Mouse (Mus musculus) urinary bladder, postnatal 4 days (tissue): Measurements from ENCODE around the gene Mpnd.

Experiments used
- DNase-seq, 2 experiments: peaks; one replicate each; pipeline ENCODE4 v3.0.0; 2021 to 2022; ENCODE audit warnings: low spot score in 2 of 2

The Mpnd gene

DNA sequence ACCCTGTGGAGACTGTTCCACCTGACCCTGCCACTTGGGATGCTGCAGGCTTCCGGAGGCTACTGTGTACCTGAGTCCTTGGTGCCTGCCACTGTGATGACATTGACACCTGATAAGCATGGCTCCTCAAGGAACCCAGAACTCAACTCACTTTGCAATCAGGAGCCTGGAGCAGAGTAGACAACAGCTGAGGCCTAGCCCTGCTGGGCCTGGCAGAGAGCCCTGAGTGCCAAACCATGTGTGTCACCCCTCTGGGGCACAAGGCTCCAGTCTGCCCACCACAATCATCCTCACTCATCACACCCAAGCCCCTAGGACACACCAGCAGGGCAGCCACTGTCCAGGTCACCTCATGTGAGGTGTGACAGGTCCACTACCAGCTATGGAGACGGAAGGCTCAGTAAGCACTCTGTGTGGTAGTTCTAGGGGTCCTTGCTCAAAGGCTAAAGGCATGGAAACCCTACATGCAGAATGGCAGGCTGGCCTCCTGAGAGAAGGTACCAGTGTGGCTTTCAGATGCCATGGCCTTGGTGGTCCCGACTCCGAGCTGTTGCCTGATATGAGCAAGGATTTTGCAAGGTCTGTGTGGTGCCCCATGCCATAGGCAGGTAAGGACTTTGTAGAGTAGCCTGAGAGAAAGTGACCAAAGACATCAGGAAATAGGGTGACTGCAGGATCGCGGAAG, 15.0 kb downstream of the Mpnd start:
- DNase-seq, result no peak

DNA sequence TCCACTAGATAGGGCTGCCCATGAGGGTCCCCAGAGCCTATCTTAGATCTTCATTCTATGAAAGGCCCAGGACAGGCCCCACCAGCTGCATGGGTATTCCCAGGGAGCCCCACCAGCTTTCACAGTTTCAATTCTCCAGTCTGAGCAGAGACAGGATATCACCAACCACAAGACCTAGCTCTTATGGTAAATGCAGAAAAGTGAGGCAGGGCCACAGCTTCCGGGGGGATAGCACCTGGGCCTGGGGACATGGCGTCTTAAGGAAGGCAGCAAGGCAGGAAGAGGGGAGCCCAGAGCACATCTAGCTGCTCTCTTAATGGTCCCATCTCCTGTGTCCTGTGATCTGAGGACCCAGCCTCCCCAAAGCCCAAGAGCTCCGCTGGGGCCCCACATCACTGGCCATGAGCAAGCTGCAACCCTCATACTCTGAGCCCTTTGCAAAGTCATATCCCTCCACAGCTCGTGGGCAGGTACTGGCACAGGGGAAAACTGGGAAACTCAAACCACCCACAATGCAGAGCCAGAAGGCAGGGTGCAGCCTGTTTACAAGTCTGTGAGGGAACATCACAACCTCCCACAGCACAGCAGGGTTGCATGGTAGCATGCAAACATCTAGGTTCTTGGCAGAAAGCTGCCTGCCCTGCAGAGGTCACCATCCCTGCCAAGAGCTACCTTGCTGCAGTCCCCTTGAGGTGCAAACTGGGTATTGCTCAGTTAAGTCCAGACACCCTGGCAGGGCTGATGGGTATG, 15.8 kb downstream of the Mpnd start:
- DNase-seq, result no peak

DNA sequence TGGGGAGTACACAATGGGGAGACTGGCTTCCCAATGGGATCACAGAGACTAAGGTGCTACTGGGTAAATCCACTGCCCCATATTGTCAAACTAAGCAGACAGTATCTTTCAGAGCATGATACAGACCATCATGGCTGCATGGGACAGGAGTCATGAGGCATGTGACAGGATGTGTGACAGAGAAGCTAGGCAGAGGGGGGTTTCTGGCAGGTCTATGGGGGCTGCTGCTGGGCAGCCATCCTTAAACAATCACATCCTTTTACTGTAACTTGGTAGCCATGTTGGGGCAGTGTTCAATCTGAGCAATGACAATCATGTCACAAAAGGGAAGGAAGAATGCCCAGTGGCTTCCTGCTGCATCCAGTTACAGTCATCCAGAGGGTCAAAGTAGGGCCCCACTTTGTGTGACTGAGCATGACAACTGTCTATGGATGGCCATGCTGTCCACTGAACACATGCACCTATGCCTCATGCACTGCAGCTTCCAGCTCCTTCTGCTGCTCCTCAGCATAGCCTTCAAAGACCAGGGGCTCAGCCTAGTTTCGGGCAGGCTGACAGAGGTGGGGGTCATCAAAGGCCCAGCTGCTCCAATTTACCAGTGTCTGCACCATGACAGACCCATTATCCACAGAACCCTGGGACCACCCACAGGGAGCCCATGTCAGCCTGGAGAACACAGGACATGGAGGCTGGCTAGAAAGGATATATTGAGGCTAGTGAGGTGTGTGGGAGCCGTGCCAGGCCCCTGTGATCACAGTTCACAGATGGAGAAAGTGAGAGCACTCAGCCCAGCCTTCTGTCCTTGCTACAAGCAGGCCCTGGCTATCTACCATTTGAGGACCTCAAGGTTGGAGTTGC, 16.8 kb downstream of the Mpnd start:
- DNase-seq, result no peak

DNA sequence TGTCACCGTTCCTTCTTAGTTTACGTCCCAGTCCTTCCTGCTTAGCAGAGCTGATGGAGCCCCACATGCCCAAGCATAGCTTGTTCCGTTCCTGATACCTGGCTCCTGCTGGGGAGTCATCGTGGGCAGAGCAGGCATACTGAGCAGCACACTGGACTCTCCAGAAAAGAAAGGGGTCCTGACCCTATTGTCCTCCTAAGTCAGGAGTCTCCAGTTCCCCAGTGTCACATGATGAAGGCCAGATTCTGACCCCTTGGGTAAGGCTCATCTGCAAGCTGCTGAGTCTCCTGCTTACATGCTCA, 17.4 kb downstream of the Mpnd start:
- no peak for DNase-seq

DNA sequence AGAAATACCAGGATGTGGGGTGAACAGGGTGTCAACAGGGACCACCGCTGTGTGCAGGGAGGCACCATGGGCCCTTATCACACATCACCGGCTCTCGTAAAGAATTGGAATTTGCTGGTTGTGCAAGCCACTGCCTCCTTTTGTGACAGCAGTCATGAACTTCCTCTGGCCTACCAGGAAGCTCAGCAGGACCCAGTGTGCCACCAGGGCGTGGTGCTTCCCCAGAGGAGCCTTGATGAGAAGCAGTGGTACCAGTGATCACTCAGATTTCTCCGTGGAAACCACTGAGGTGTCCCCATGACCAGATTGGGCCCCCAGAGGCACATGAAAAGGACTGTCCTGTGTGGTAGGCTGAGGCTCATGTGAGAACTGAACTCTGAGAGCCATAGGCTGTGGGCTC, 17.9 kb downstream of the Mpnd start:
- DNase-seq, result no peak

DNA sequence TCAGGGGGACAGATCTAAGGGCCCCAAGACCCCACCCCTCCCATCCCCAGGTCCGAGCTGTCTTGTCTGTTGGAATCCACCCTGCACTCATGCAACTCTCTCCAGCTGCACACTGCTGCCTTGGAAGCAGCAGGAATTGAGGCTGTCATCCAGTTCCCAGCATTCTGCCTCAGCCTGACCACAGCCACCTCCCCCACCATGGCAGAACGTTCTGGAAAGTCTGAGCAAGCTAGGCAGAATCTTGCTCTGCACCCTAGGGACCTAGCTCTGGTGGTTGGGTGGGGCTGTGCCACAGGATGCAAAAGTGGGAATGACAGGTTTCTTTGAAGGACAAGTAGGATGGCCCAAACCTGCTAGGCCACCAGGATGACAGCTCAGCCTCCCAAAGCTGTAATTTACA, 19.0 kb downstream of the Mpnd start:
- DNase-seq, result no peak

DNA sequence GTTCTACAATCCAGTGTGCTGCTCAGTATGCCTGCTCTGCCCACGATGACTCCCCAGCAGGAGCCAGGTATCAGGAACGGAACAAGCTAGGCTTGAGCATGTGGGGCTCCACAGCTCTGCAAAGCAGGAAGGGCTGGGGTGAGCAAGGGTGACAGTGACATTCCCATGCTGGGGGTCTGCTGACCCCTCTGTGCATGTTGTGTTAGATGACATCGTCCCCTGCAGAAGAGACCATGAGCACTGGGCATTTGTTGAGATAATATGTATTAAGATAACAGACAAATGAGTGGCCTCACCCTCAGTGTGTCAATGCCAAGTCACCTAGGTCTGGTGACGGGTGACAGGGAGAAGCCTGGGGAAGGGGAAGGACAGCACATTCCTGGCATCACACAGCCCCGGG, 19.4 kb downstream of the Mpnd start:
- no peak for DNase-seq

DNA sequence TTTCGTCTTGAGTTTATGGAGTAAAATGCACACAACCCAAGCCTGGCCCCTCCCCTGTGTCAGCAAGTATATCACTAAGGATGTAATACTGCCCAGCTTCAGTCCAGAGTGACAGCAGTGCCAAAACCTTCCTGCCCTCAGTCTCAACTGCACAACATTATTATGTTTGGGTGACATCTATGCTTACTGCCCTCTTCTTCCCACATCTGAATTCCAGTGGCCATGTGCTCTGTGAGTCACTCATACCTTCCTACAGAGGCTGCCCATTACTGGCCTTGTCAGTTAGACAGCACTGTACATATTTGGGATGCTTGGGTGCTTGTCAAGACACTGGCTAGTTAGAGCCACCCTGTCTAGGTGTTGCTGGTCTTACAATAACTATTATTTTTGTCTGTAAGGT, 20.8 kb downstream of the Mpnd start:
- no peak for DNase-seq

DNA sequence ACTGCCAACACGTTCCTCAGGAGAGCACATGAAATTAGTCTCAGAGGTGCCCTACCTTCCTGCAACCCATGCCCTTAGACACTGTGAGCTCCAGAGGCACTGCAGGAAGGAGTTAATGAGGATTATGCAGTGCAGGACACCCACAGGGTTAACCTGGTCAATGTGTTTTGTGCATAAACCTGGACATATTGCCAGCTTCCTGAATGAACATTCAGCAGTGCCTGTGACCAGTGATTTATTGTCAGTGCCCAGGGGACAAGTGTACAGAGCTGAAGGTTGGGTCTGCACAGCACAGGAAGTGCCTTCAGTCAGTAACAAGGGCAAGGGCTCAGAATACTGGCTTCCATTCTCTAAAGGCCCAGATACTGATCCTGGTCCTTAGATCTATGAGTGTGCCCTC, 21.4 kb downstream of the Mpnd start:
- no peak for DNase-seq

DNA sequence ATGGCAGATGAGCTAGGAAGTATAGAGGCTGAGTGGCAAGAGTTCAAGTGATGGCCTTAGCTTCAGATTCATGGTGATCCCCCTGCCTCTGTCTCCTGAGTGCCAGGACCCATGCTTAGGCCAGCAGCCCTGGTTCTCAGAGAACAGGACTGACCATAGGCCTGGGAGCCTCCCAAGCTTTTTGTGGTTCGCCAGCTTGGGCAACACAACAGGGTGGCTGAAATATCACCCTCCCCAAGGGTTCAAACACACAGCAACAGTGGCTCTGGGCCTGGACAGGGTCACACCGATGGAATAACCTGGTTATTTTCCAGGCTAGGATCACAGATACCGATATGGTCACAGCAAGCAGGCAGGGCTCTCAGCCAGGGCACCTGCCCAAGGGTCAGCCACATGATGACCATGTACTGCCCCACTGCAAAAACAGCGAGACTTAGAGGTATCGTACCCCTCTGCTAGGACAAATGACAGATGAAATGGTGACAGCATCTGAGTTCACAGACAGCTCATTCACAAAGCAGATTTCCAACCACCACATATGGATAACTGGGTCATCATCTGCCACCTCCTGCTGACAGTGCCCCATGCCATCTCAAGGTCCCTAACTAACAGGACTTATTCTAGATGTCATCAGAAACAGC, 22.4 kb downstream of the Mpnd start:
- no peak for DNase-seq

DNA sequence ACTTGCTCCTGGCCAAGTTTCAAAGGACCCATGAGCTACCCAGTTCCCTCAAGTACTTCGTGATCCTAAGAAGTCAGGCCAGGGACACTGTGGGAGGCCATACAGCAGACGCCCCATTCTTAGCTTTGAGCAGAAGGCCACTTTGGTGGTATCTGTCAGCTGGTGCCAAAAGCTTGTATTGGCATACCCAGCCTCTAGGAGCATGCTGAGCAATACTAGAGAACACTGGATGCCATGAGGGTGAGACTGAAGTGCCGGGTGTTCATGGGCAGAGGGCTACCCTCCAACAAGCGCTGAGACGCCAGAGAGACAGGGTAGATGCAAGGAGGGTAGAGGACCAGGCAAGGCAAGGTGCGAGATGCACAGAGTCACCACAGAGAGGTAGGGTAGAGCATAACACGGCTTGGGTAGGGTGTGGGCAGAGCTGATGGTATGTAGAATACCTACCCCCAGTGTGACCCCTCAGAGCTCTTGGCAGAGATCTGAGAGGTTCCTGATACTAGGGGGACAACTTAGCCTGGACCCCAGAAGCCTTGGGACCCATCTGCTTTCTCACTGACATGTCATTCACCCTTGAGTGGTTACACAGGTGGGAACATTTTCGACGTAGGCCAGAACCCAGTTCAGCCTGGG, 24.8 kb downstream of the Mpnd start:
- DNase-seq, result no peak

DNA sequence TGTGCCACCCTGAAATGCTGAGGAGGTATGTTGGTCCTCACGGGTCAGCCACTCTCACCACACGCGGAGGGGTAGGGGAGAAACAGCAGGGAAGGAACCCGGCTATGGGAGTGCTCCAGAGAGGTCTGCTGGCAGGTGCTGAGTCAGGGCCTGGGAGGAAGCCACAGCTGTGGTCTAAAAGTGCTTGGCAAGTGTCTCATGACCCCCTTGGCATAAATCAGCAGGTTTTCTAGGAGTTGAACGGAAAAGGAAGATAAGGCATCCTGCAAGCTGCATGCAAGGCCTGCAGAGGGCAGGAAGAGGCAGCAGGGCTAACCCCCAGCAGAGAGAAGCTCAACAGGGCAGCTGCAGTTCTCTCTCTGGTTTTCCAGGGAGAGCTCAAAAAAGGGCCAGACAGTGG, 25.4 kb downstream of the Mpnd start:
- DNase-seq, result no peak

DNA sequence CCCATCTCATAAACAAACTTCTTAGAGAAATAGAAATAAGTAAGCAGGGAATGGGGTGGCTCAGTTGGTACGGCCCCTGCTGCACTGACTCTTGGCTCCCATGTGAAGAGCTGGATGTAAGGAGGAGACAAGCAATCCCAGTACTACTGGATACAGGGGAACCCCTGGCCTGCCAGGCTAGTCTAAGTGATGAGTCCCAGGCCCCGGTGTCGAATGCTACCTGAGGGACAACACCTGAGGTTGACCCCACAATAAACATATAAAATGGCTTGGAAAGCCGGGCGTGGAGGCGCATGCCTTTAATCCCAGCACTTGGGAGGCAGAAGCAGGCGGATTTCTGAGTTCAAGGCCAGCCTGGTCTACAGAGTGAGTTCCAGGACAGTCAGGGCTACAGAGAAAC, 25.9 kb downstream of the Mpnd start:
- DNase-seq, result no peak

DNA sequence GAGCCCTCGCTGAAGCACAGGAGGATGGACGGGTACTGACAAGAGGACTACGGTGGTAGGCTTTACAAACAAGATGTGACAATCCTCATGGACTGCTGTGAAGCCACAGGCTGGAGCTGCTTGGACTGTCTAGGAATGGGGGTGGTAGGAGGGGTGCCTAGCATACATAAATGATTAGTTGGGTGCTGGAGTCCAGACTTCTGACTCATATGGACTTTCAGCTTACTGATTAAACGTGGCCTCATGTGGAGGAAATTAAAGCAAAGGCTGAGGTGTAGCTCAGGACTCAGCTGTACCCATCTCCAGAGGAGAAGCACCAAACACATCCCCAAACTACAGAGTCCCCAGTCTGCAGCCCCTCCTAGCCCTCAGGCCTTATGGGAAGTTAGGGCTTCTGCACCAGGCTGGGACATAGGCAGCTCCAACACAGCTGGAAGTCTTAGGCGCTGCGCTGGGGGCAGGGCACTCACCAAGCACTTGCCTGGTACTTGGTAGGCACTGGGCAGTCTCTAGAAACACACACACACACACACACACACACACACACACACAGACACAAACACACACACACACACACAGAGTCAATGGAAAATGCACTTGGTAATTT, 26.7 kb downstream of the Mpnd start:
- DNase-seq, result no peak

DNA sequence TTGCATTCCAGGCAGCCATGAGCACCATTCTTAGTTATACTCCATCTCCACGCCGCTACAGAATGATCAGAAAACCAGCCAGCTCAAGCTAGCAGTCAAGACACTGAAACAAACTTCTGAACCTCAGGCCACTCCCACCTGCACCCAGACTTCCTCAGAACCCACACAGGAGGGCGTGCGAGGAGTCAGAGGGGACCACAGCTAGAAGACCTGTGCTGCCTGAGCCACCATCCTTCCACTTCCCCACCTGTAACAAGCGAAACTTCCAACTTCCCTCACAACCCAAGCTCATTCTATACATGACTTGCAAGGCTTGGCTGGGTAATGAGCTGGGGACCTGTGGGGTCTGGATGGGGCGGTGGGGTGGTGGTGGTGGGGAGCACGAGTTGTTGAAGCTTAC, 27.3 kb downstream of the Mpnd start:
- no peak for DNase-seq

DNA sequence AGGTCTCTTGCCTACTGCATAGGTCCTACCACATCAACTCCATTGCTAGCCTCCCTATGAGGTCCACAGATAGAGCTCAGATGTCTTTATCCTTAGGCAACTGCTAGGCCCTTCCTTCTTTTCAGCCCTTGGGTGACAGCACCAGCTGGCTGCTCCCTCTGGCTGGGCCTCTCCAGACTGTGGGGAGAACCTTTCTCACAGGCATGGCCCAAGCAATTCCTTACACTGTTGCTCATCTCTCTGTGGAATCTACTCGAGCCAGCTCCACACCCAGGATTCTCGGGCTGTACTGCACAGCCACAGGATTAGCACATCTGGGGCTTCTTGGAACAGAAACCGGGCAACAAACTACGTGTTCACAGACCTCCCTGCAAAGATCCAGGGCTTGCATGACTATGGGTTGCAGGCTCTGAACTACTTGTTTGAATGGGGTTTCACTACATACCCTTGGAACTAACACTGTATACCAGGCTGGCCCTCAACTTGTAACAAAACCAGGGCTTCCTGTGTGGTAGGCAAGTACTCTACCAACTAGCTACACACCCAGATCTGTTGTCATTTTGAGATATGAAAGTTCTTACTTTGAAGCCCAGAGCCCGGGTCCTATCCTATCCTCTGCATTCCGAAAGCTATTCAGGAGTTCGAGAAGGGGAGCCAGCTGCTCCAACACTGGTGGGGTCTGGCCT, 28.7 kb downstream of the Mpnd start:
- DNase-seq, result no peak

DNA sequence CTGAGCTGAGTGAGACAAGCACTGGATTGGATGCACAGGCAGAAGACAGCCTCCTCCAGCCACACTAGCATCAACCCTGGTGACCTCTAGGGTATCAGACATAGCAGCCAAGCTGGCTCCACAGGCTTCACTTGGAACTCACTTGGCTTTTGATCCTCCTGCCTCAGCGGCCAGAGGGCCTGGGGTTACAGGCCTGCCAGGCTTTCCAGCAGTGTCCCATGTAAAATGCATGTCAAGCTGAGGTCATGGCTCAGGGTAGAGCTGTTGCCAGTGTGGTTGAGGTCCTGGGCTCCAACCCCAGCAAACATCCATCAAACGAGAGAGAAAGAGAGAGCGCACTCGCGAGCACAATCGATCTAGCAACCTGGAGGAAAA, 29.2 kb downstream of the Mpnd start:
- no peak for DNase-seq

DNA sequence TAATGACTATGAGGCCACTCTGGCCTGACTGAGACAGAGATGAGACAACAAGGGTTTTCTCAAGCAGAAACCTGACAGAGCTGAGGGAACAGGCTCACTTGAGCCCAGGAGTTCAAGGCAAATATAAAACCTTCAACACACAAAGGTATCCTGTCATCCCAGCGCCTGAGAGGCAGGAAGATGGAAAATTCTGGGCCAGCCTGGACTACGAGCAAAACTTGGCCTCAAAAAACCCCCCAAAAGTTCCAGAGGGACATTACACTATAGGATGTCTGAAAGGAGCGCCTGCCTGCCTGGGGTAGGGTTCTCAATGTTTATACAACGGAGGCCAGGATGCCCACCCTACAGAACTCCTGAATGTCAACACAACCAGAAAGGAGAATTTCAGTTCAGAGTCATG, 29.7 kb downstream of the Mpnd start:
- DNase-seq, result no peak

DNA sequence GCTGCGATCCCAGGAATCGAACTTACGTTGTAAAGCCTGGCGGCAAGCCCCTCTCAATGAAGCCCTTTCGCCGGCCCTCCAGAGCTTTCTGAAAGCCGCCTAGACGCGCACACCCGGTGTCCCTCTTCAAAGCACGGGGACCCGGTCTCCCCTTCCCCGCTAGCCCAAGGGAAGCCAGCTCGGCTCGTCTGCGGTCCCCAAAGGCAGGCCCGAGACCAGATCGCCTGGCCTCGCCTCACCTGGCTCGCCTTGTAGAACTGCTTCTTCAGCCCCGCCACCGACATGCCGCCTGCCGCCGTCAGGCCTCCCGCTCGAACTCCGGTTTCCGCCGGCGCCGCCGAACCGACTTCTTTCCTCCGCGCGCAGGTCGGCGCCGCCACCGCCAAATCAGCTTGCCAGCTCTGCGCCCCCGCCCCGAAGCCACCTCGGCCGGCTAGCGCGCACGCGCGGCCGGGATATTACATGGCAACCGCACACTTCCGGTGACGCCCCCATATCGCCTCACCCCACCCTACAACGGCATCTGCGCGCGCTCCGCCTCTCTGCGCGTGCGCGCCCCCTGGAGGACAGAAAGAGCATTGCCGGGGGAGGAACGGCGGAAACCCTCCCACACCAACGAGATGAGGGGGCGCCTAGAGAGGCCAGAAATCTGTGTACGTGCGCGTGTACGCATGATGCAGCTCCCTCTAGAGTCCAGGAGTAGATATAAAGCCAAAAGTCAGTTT, 30.8 kb downstream of the Mpnd start, which contains the start of gene Sh3gl1:
TSS of gene Sh3gl1 (minus strand) at position 460 of the 725 bp plus-strand sequence.
- DNase-seq, result peak; percentile 99

DNA sequence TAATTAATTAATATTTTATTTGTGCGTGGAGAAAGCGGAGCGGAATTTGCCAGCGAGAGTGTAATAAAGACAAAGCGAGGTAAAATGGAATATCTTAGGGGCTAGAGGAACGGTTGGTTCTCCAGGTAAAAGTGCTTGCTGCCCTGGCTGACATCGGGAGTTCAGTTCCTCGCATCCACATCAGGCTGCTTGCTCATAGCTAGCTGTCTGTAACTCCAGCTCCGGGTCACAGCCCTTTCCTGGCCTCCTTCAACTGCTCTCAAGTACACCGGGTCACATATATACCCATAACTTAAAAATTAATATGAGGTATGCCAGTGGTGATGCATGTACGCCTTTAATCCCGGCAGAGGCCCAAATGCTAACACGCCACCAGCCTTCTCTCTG, 31.4 kb downstream of the Mpnd start:
- DNase-seq, result no peak
